Comparison of ENCODE assay signal across 9 mouse cellular contexts in genomic region chr8:123444131-123444530, GRCm38 (mm10). TPM values are rescaled to one million over a fixed set of nuclear protein-coding genes. Genes with fewer than 3 reads are reported as not detected.
DNase-seq lines count a peak whose midpoint lies in the region; ATAC-seq and TF ChIP-seq lines count a peak whose summit lies in the region.
"Had no signal": no experiment of that assay in that cellular context is flagged by ENCODE, and none has a peak within 500 bp of the region (broad histone marks: within the 10 kb centered on the region; RNA-seq: fewer than 3 reads in every experiment).

No protein-coding gene starts in this region.

- WGBS in embryonic facial prominence, embryonic 14.5 days: 80% methylated on average over 6 of the region's 6 CpGs
- WGBS in limb, embryonic 12.5 days: 84% methylated on average over 6 of the region's 6 CpGs

- no peak overlapping the region; the same call in 1 of the 2 replicates for H3K27ac ChIP-seq in layer of hippocampus, adult 2 months
- H3K27ac ChIP-seq in embryonic facial prominence, embryonic 14.5 days (replicated peaks; ENCODE audit: low read depth, low read length): no peak overlapping the region
- H3K27ac ChIP-seq in limb, embryonic 12.5 days: no peak overlapping the region

- TF ChIP-seq CTCF in layer of hippocampus, adult 2 months (conservative IDR thresholded peaks at IDR 0.05): no peak

- no peak for DNase-seq in layer of hippocampus, adult 2 months (ENCODE audit: low spot score in 2 of 2)
- no peak for DNase-seq in layer of hippocampus, adult 8-10 months (ENCODE audit: low spot score in 2 of 2)
- DNase-seq in embryonic facial prominence, embryonic 14.5 days (ENCODE audit: low spot score): no peak
- DNase-seq in cerebellum, postnatal 10 days: no peak

- peak overlapping the region; percentile 77 for H3K4me3 ChIP-seq in layer of hippocampus, adult 2 months
- H3K4me3 ChIP-seq in embryonic facial prominence, embryonic 14.5 days (ENCODE audit: low read depth, low read length): peak overlapping the region; percentile 72; the same call in 1 of the 2 replicates
- H3K4me3 ChIP-seq in limb, embryonic 12.5 days (replicated peaks): peak overlapping the region; percentile 65; the same call in 1 of the 2 replicates

- H3K4me2 ChIP-seq in embryonic facial prominence, embryonic 14.5 days (ENCODE audit: low read depth, low read length): peak overlapping the region; percentile 74
- H3K4me2 ChIP-seq in limb, embryonic 12.5 days: peak overlapping the region; percentile 74

- peaks cover 5% of the 10 kb centered on the region for H3K4me1 ChIP-seq in embryonic facial prominence, embryonic 14.5 days (ENCODE audit: control insufficient read depth, insufficient read depth, low read length)
- H3K4me1 ChIP-seq in limb, embryonic 12.5 days (replicated peaks): peaks cover 8% of the 10 kb centered on the region

- no peaks in the 10 kb centered on the region for H3K9me3 ChIP-seq in embryonic facial prominence, embryonic 14.5 days (ENCODE audit: control insufficient read depth, low read length)
- no peaks in the 10 kb centered on the region for H3K9me3 ChIP-seq in limb, embryonic 12.5 days

- H3K27me3 ChIP-seq in embryonic facial prominence, embryonic 14.5 days (replicated peaks; ENCODE audit: control insufficient read depth, insufficient read depth, low read length): no peaks in the 10 kb centered on the region
- no peaks in the 10 kb centered on the region for H3K27me3 ChIP-seq in limb, embryonic 12.5 days

- no peak for ATAC-seq in embryonic facial prominence, embryonic 14.5 days (ENCODE audit: low read depth)
- ATAC-seq in limb, embryonic 12.5 days (ENCODE audit: insufficient number of reproducible peaks, insufficient read depth, low FRiP score, low TSS enrichment, low read depth): no peak
- 0 out of 2 replicates have a peak, but pooled peaks have one; percentile 49 for ATAC-seq in monocyte, adult 5-6 weeks (replicated peaks; ENCODE audit: insufficient number of reproducible peaks, low FRiP score, low TSS enrichment, poor library complexity, severe bottlenecking)
- no peak for ATAC-seq in megakaryocyte-erythroid progenitor cell, adult 5-6 weeks (replicated peaks; ENCODE audit: low FRiP score, low TSS enrichment, poor library complexity, severe bottlenecking)

- peak overlapping the region; percentile 92 for H3K9ac ChIP-seq in embryonic facial prominence, embryonic 14.5 days (ENCODE audit: low read depth, low read length)
- H3K9ac ChIP-seq in limb, embryonic 12.5 days (replicated peaks): no peak overlapping the region

- H3K36me3 ChIP-seq in embryonic facial prominence, embryonic 14.5 days (ENCODE audit: control insufficient read depth, insufficient read depth, low read length): 0 out of 2 replicates have a peak, but pooled peaks cover 8% of the 10 kb centered on the region
- peaks cover 24% of the 10 kb centered on the region for H3K36me3 ChIP-seq in limb, embryonic 12.5 days

RNA-seq across cellular contexts. Expression of gene Def8, which starts 20.8 kb away (rescaled TPM):
- 10 to 100 TPM; 56.7 to 62.1 TPM for total RNA-seq in layer of hippocampus, adult 2 months (2021)
- total RNA-seq in layer of hippocampus, adult 8-10 months (2022): 10 to 100 TPM; 48.1 to 59.4 (median 54.5) TPM
- 34.1 and 37.9 TPM in 2 replicates for polyA plus RNA-seq in embryonic facial prominence, embryonic 14.5 days (2014; fragmentation: Nextera tagmentation; extraction: Ambion mirVana)
- polyA plus RNA-seq in limb, embryonic 12.5 days (2016; fragmentation: Nextera tagmentation; extraction: Ambion mirVana): 40.4 and 40.6 TPM in 2 replicates
- 9.1 to 9.7 TPM (median 9.4 TPM) in 3 replicates for total RNA-seq in monocyte, adult 5-6 weeks (2017)
- 60.6 and 61.1 TPM in 2 replicates for total RNA-seq in megakaryocyte-erythroid progenitor cell, adult 5-6 weeks (2014; fragmentation: Nextera tagmentation)
- total RNA-seq in megakaryocyte-erythroid progenitor cell, adult 5-6 weeks (2017): 33.5 and 45.9 TPM in 2 replicates

RNA-seq across cellular contexts. Expression of gene Tubb3, which starts 32.9 kb away (rescaled TPM):
- total RNA-seq in layer of hippocampus, adult 2 months (2021): 100 to 1,000 TPM; 249 to 277 TPM
- total RNA-seq in layer of hippocampus, adult 8-10 months (2022): 100 to 1,000 TPM; 265 to 291 (median 279) TPM
- polyA plus RNA-seq in embryonic facial prominence, embryonic 14.5 days (2014; fragmentation: Nextera tagmentation; extraction: Ambion mirVana): 81.9 and 99.5 TPM in 2 replicates
- 9.1 and 14.4 TPM in 2 replicates for polyA plus RNA-seq in limb, embryonic 12.5 days (2016; fragmentation: Nextera tagmentation; extraction: Ambion mirVana)
- total RNA-seq in monocyte, adult 5-6 weeks (2017): 0.29 to 0.96 TPM (median 0.76 TPM) in 3 replicates
- 1.0 and 1.3 TPM in 2 replicates for total RNA-seq in megakaryocyte-erythroid progenitor cell, adult 5-6 weeks (2014; fragmentation: Nextera tagmentation)
- total RNA-seq in megakaryocyte-erythroid progenitor cell, adult 5-6 weeks (2017): 0.19 TPM in 1 of 2 replicates, not detected in the other

RNA-seq across cellular contexts. Expression of gene Afg3l1, which starts 33.6 kb away (rescaled TPM):
- 10 to 100 TPM; 23.6 to 37.6 TPM for total RNA-seq in layer of hippocampus, adult 2 months (2021)
- 10 to 100 TPM; 28.3 to 36.0 (median 32.2) TPM for total RNA-seq in layer of hippocampus, adult 8-10 months (2022)
- polyA plus RNA-seq in embryonic facial prominence, embryonic 14.5 days (2014; fragmentation: Nextera tagmentation; extraction: Ambion mirVana): 33.5 and 33.6 TPM in 2 replicates
- 69.5 and 72.0 TPM in 2 replicates for polyA plus RNA-seq in limb, embryonic 12.5 days (2016; fragmentation: Nextera tagmentation; extraction: Ambion mirVana)
- total RNA-seq in monocyte, adult 5-6 weeks (2017): 11.3 to 24.6 TPM (median 14.3 TPM) in 3 replicates
- 36.2 and 42.0 TPM in 2 replicates for total RNA-seq in megakaryocyte-erythroid progenitor cell, adult 5-6 weeks (2014; fragmentation: Nextera tagmentation)
- 19.7 and 20.7 TPM in 2 replicates for total RNA-seq in megakaryocyte-erythroid progenitor cell, adult 5-6 weeks (2017)

RNA-seq across cellular contexts. Expression of gene Mc1r, which starts 37.2 kb away (rescaled TPM):
- not detected for total RNA-seq in layer of hippocampus, adult 2 months (2021)
- under 1 TPM in 1 of 4 experiments, not detected in 3; 0.08 TPM for total RNA-seq in layer of hippocampus, adult 8-10 months (2022)
- polyA plus RNA-seq in embryonic facial prominence, embryonic 14.5 days (2014; fragmentation: Nextera tagmentation; extraction: Ambion mirVana): 0.29 and 0.32 TPM in 2 replicates
- not detected in 2 replicates for polyA plus RNA-seq in limb, embryonic 12.5 days (2016; fragmentation: Nextera tagmentation; extraction: Ambion mirVana)
- not detected in 3 replicates for total RNA-seq in monocyte, adult 5-6 weeks (2017)
- total RNA-seq in megakaryocyte-erythroid progenitor cell, adult 5-6 weeks (2014; fragmentation: Nextera tagmentation): 0.92 and 1.7 TPM in 2 replicates
- 0.91 TPM in 1 of 2 replicates, not detected in the other for total RNA-seq in megakaryocyte-erythroid progenitor cell, adult 5-6 weeks (2017)
- polyA plus RNA-seq: neural tube, embryonic 11.5 days; stomach, embryonic 16.5 days had no signal

Comparison
In these comparisons a context has a peak if more than half of its experiments do, and no peak if none do; other contexts are left out.
1. RNA of gene Tubb3, which starts 32.9 kb away (total RNA-seq): 265 to 291 TPM in layer of hippocampus, adult 8-10 months and 249 to 277 TPM in layer of hippocampus, adult 2 months; 0.19 to 1.3 TPM in megakaryocyte-erythroid progenitor cell, adult 5-6 weeks and 0.29 to 0.96 TPM in monocyte, adult 5-6 weeks; every median in the first group is over 100 times any median in the second.
2. Peak in every context shown above with its lines, with median percentiles within 50 percentile points of each other: H3K4me3 ChIP-seq.